Mouse (Mus musculus) kidney, adult 9 months (tissue): ENCODE measurements around the gene Ythdf2.

Experiments
- DNase-seq: peaks from one replicate; pipeline ENCODE4 v3.0.0; 2022

Ythdf2 gene

GRCm38 (mm10) chr4:132144080-132144841 lies 67.8 kb downstream of the Ythdf2 start, which contains the start of gene Oprd1:
Oprd1 (minus strand) TSS chr4:132144486.
- no peak for DNase-seq

- no peak for DNase-seq
These were observed 73.5 kb downstream of the Ythdf2 start for GRCm38 (mm10) chr4:132138640-132139039.

GRCm38 (mm10) chr4:132137013-132137412 lies 75.1 kb downstream of the Ythdf2 start:
- DNase-seq = no peak
